Mouse (Mus musculus) midbrain, embryonic 14.5 days (tissue): Measurements from ENCODE around the gene Faap100. TPM values are rescaled to one million over a fixed set of nuclear protein-coding genes. Genes with fewer than 3 reads are reported as not detected.

Experiments
- ATAC-seq: fragments of 200-750 bp; cut with Nextera tagmentation; 2 replicates; pipeline ENCODE4 v1.8.0; 2017; ENCODE audit warnings: moderate number of reproducible peaks, moderate library complexity; ENCODE audit not compliant: low FRiP score, low TSS enrichment
- DNase-seq: peaks from one replicate; pipeline ENCODE4 v3.0.0-alpha.2; 2015
- H3K27ac ChIP-seq: fragments of 300-500 bp; sonication (generic); replicated peaks from 2 replicates; pipeline ENCODE4 v1.5.1; 2014; ENCODE audit warnings: mild to moderate bottlenecking, low read depth, low read length, moderate library complexity
- H3K27me3 ChIP-seq: fragments of 300-500 bp; sonication (generic); 2 replicates; pipeline ENCODE4 v1.6.1; 2014; ENCODE audit warnings: low read length, control low read depth, mixed read lengths; ENCODE audit not compliant: control insufficient read depth, insufficient read depth
- H3K36me3 ChIP-seq: fragments of 300-500 bp; sonication (generic); 2 replicates; pipeline ENCODE4 v1.6.1; 2014; ENCODE audit warnings: low read length, control low read depth; ENCODE audit not compliant: control insufficient read depth, insufficient read depth
- H3K4me1 ChIP-seq: fragments of 300-500 bp; sonication (generic); 2 replicates; pipeline ENCODE4 v1.6.1; 2014; ENCODE audit warnings: mild to moderate bottlenecking, antibody characterized with exemption, low read length, control low read depth; ENCODE audit not compliant: control insufficient read depth, insufficient read depth
- H3K4me2 ChIP-seq: fragments of 300-500 bp; sonication (generic); 2 replicates; pipeline ENCODE4 v1.6.1; 2014; ENCODE audit warnings: mild to moderate bottlenecking, low read length, moderate library complexity
- H3K4me3 ChIP-seq: fragments of 300-500 bp; sonication (generic); replicated peaks from 2 replicates; pipeline ENCODE4 v1.5.1; 2014; ENCODE audit warnings: low read depth, low read length
- H3K9ac ChIP-seq: fragments of 300-500 bp; sonication (generic); replicated peaks from 2 replicates; pipeline ENCODE4 v1.6.1; 2014; ENCODE audit warnings: mild to moderate bottlenecking, low read length, moderate library complexity
- H3K9me3 ChIP-seq: fragments of 300-500 bp; sonication (generic); 2 replicates; pipeline ENCODE4 v1.6.1; 2016; ENCODE audit warnings: low read length, control low read depth, mixed read lengths; ENCODE audit not compliant: control insufficient read depth
- WGBS: fragments of 180-500 bp; shearing (Covaris S2); extraction: QIAGEN DNeasy Blood & Tissue Kit; methylation state at CpG from one replicate; pipeline ENCODE4 v1.1.7; 2014; 5-methylcytosine and 5-hydroxymethylcytosine counted together
- polyA plus RNA-seq: library from polyadenylated mRNA; unstranded; fragments of >200 nt; fragmentation: Nextera tagmentation; extraction: Ambion mirVana; gene quantifications from 2 replicates; pipeline ENCODE4 v1.2.1, GENCODE M21; 2014

Gene Faap100
- polyA plus RNA-seq, 1 experiment from 2014 or later: 95.9 TPM

DNA sequence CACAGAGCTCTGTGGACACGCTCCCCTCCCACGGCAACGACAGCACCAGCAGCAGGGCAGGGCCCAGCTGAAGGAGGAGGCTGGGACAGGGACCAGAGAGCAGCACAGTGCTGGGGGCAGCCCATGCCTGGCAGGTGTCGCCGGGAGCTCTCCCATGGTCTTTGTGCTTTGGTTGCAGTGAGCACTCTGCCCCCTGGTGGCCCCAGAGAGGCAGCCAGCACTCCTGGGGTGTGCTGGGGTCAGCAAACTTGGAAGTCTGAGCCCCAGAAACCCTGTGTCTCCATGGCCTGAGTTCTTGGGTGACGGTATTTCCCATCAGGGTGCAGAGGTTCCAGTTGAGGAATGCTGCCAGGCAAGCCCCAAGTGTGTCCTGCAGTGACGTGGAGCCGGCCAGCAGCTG lies 8.9 kb downstream of the Faap100 start:
- Histone ChIP-seq H3K9ac (no peak overlapping the region; the same call in 1 of the 2 replicates), H3K27me3 (no peaks in the 10 kb centered on the region), H3K4me1 (peaks cover 22% of the 10 kb centered on the region), H3K9me3 (no peaks in the 10 kb centered on the region), H3K4me3 (no peak overlapping the region), H3K27ac (peak overlapping the region; percentile 2; the same call in 1 of the 2 replicates), H3K36me3 (peaks cover 59% of the 10 kb centered on the region), H3K4me2 (no peak overlapping the region)
- ATAC-seq (peak; percentile 39; the same call in 1 of the 2 replicates), DNase-seq (peak; percentile 79)
- WGBS: 34% methylated on average over 8 of the region's 8 CpGs

DNA sequence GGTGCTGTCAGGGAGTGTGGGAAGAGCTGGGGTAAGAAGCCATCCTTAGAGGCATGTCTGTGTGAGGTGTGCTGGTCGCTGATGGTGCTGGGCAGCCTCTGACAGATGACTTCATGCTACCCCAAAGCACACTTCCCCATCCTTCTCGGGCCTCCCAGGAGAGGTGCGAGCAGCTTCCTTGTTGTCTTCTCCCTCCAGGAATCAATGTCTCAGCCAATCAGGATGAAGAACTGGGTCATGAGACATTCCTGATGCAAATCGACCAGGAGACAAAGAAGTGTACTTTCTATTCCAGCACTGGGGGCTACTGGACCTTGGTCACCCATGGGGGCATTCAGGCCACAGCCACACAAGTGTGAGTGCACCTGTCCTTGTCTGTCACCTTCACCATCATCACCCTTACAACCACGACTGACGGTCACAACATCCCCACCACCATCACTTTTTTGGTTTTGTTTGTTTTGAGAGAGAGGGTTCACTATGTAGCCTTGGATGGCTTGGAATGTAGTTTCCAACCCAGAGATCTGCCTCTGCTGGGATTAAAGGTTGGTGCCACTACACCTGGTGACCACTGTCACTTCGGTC lies 12.0 kb downstream of the Faap100 start:
- Histone ChIP-seq H3K9ac (no peak overlapping the region), H3K4me1 (peaks cover 22% of the 10 kb centered on the region), H3K4me2 (peak overlapping the region; percentile 8), H3K27ac (peak overlapping the region; percentile 55; the same call in 1 of the 2 replicates), H3K27me3 (no peaks in the 10 kb centered on the region), H3K4me3 (no peak overlapping the region), H3K9me3 (no peaks in the 10 kb centered on the region), H3K36me3 (peaks cover 28% of the 10 kb centered on the region)
- 33% methylated on average over 7 of the region's 7 CpGs for WGBS
- DNase-seq (peak; percentile 52), ATAC-seq (no peak)

DNA sequence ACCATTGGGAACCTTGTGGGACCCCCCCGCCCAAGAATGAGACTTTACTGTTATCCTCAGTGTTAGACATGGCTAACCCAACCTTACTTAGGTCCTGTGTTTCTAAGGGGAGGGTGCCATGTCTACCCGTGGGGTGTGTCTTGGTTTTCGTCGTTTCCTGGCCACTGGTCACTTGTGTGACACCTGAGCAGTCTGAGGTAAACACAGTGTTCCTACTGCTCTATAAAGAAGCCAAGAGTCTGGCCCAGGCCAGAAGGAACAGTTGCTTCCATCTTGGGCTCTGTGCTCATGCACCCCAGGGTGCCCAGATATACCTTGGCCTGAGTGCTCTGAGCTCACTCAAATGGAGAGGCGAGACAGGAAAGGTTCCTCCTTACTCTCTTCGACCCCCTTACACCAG lies 15.7 kb downstream of the Faap100 start:
- no peak overlapping the region for H3K4me3 ChIP-seq
- no peaks in the 10 kb centered on the region for H3K9me3 ChIP-seq
- DNase-seq (no peak), ATAC-seq (no peak)
- H3K27me3 ChIP-seq: no peaks in the 10 kb centered on the region
- H3K4me1 ChIP-seq: peaks cover 40% of the 10 kb centered on the region
- WGBS: 87% methylated on average over 6 of the region's 6 CpGs
- H3K27ac ChIP-seq: no peak overlapping the region
- no peak overlapping the region for H3K4me2 ChIP-seq
- H3K36me3 ChIP-seq: no peaks in the 10 kb centered on the region
- H3K9ac ChIP-seq: no peak overlapping the region

DNA sequence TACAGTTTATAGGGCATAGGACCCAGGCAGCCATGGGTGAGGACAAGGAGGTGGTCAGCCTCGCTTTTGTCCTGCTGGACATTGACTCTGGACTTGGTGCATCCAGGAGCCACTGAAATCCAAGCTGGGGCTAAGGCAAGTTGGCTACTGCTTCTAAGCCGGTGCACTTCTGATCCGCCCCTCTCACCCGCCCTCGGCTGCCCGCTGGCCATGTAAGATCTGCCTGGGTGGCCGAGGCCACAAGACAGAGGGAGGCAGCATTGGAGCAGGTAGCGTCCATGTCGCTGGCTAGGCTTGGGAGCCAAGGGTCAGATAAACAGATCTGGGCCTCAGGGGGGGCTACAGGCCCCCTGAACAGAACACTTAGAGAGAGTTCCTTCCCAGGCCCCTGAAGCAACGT lies 17.3 kb downstream of the Faap100 start, which contains the start of gene Fscn2:
Gene Fscn2 (plus strand): TSS at position 240 of the 400 bp plus-strand sequence.
- Histone ChIP-seq H3K4me3 (no peak within 1 kb of the TSS), H3K4me2 (no peak within 1 kb of the TSS), H3K27ac (no peak within 1 kb of the TSS), H3K36me3 (no peaks in the 10 kb centered on the region), H3K9me3 (no peaks in the 10 kb centered on the region), H3K27me3 (no peaks in the 10 kb centered on the region), H3K4me1 (peaks cover 37% of the 10 kb centered on the region), H3K9ac (no peak within 1 kb of the TSS)
- WGBS: 68% methylated on average over 10 of the region's 10 CpGs
- no peak for DNase-seq
- no peak for ATAC-seq

DNA sequence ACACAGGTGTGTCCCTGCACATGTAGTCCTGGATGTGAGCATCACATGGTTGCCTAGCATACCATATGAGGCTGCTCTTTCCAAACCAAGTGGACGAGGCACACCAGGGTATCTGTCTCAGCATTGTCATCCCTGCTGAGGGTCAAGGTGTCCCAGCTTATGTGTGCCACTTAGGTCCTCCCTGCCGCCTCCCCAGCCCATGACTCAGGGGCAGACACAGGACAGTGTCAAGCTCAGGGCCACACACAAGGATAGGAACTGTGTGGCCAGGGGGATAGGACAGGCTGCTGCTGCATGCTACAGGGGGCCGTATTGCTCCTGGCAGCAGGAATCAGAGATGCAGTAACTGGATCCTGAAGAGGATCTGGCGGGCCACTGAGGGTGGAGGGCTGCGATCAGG lies 17.8 kb downstream of the Faap100 start:
- H3K36me3 ChIP-seq: no peaks in the 10 kb centered on the region
- H3K27ac ChIP-seq: no peak overlapping the region
- 75% methylated on average over 5 of the region's 5 CpGs for WGBS
- no peak overlapping the region for H3K4me3 ChIP-seq
- DNase-seq (no peak), ATAC-seq (no peak)
- H3K27me3 ChIP-seq: no peaks in the 10 kb centered on the region
- H3K9me3 ChIP-seq: no peaks in the 10 kb centered on the region
- H3K4me2 ChIP-seq: no peak overlapping the region
- H3K9ac ChIP-seq: no peak overlapping the region
- peaks cover 32% of the 10 kb centered on the region for H3K4me1 ChIP-seq

DNA sequence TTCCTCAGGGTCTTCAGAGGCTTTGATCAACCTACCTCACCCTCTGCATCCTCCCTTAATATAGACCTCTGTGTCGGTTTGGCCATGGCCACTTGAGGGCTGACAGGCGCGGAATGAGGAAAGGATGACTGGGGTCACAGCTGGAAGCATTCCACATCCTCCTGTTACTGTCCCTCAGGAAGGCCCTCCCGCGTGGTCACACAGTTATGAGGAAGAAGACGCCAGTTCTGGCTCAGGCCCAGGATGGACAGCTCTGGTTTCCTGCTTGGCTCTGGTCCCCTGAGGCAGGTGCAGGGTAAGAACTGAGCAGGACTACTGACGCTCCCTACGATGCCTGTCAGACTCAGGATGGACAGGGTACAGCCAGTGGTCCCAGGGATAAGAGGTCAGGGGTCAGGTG lies 18.5 kb downstream of the Faap100 start:
- ATAC-seq: no peak

DNA sequence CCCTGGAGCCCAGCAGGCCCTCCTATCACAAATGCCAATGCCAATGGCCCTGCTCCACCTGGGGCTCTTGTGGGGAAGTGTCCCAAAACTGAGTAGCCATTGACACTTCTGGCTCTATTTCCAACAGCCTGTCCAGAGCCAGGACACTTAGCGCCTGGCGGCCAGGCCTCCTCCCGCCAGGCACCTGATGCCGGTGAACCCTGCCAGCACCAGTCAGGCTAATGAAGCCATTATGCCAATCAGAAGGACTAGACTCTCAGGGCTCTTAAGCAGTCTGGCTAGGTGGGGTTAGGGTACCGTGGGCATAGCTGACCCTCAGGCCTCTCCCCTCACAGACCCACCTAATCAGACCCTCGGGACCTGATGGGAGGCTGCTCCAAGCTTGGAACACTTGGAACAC lies 19.2 kb downstream of the Faap100 start:
- WGBS: 67% methylated on average over 6 of the region's 6 CpGs
- ATAC-seq (no peak), DNase-seq (no peak)
- no peak overlapping the region for H3K4me2 ChIP-seq
- H3K27me3 ChIP-seq: no peaks in the 10 kb centered on the region
- no peaks in the 10 kb centered on the region for H3K36me3 ChIP-seq
- no peak overlapping the region for H3K9ac ChIP-seq
- no peak overlapping the region for H3K27ac ChIP-seq
- H3K4me1 ChIP-seq: peaks cover 29% of the 10 kb centered on the region
- no peak overlapping the region for H3K4me3 ChIP-seq
- no peaks in the 10 kb centered on the region for H3K9me3 ChIP-seq

More for the DNA sequence above, 18.5 kb downstream of the Faap100 start:
- Histone ChIP-seq H3K4me2 (no peak overlapping the region), H3K27me3 (no peaks in the 10 kb centered on the region), H3K36me3 (no peaks in the 10 kb centered on the region), H3K4me3 (no peak overlapping the region), H3K4me1 (peaks cover 29% of the 10 kb centered on the region), H3K9ac (no peak overlapping the region), H3K9me3 (no peaks in the 10 kb centered on the region), H3K27ac (no peak overlapping the region)
- DNase-seq: no peak
- 57% methylated on average over 8 of the region's 8 CpGs for WGBS

DNA sequence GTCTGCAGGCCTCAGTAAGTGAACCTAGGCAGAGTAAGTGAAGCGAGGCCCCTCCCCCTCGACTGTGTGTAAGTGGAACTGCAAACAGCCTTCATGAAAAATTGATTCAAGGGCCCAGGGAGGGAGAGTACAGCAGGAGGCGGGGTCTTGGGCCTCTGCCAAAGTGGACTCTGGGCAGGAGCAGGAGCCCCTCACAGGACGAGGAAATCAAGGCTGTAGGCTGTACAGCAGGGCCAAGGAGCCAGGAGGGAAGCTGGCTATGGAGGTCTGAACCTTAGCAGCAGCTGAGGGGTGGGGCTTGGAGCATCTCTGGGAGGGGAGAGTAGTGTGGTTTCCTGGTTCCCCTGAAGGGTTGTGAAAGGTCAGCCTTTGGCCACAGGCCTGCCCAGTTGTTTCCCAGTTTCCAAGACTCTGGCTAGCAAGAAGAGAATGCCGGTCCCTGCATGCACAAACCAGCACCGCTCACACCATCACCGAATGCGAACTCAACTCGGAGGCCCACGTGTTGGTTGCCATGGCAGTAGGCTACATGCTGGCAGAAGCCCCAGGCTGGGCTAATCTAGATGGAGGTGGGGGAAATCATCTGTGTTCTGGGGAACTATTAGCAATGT lies 20.7 kb downstream of the Faap100 start:
- no peaks in the 10 kb centered on the region for H3K27me3 ChIP-seq
- WGBS: 4% methylated on average over 10 of the region's 10 CpGs
- no peaks in the 10 kb centered on the region for H3K9me3 ChIP-seq
- H3K4me3 ChIP-seq: no peak overlapping the region
- H3K4me1 ChIP-seq: peaks cover 33% of the 10 kb centered on the region
- ATAC-seq (peak; percentile 84), DNase-seq (peak; percentile 88)
- H3K4me2 ChIP-seq: peak overlapping the region; percentile 38
- H3K9ac ChIP-seq: peak overlapping the region; percentile 31; the same call in 1 of the 2 replicates
- H3K36me3 ChIP-seq: no peaks in the 10 kb centered on the region
- peak overlapping the region; percentile 91 for H3K27ac ChIP-seq

DNA sequence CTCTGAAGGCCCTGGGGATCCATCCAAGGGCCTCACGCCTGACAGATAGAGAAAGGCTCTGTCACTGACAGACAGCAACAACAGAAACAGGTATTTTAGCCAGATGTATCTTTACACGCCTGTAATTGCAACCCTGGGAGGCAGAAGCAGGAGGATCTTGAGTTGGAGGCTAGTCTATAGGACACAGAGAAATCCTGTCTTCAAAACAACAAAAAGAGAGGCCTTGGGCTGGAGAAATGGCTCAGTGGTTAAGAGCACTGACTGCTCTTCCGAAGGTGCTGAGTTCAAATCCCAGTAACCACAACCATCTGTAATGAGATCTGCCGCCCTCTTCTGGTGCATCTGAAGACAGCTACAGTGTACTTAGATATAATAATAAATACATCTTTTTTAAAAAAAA lies 21.7 kb downstream of the Faap100 start:
- peaks cover 37% of the 10 kb centered on the region for H3K4me1 ChIP-seq
- no peak for DNase-seq

More for the DNA sequence above, 21.7 kb downstream of the Faap100 start:
- ATAC-seq: no peak
- WGBS: 91% methylated on average over 4 of the region's 4 CpGs
- H3K4me3 ChIP-seq: no peak overlapping the region
- H3K9me3 ChIP-seq: no peaks in the 10 kb centered on the region
- H3K36me3 ChIP-seq: no peaks in the 10 kb centered on the region
- H3K27me3 ChIP-seq: no peaks in the 10 kb centered on the region
- H3K4me2 ChIP-seq: no peak overlapping the region
- no peak overlapping the region for H3K9ac ChIP-seq
- peak overlapping the region; percentile 91; the same call in 1 of the 2 replicates for H3K27ac ChIP-seq
